Mouse (Mus musculus): ENCODE measurements around the gene Cradd.

GRCm38 (mm10) chr10:95233044-95233443 lies 90.9 kb downstream of the Cradd start:
- no peak for TF ChIP-seq POLR2A (IDR thresholded peaks at IDR 0.05; ENCODE audit: extremely low read depth, insufficient read depth, low read length)
- TF ChIP-seq CTCF (IDR thresholded peaks at IDR 0.05; ENCODE audit: low read depth, low read length): no peak

Measured in liver, adult 2 months (tissue).